Mouse (Mus musculus) small intestine, adult 2 months (tissue): ENCODE results near the gene Lmnb2. TPM values are rescaled to one million over a fixed set of nuclear protein-coding genes. Genes with fewer than 3 reads are reported as not detected.

Experiments
- H3K27ac ChIP-seq: fragments of 200-500 bp; 2 replicates; pipeline ENCODE4 v1.5.1; 2012; ENCODE audit warnings: low read depth, low read length, control low read depth, inconsistent platforms; ENCODE audit not compliant: insufficient read depth
- H3K27me3 ChIP-seq: fragments of 200-500 bp; 2 replicates; pipeline ENCODE4 v1.6.1; 2012; ENCODE audit warnings: mild to moderate bottlenecking, moderate library complexity, low read length, inconsistent platforms; ENCODE audit not compliant: control insufficient read depth, insufficient read depth
- H3K36me3 ChIP-seq: fragments of 200-500 bp; 2 replicates; pipeline ENCODE4 v1.6.1; 2012; ENCODE audit warnings: mild to moderate bottlenecking, low read length, control low read depth, inconsistent platforms; ENCODE audit not compliant: control insufficient read depth, insufficient read depth
- H3K4me1 ChIP-seq: fragments of 200-500 bp; 2 replicates; pipeline ENCODE4 v1.6.1; 2012; ENCODE audit warnings: low read length, inconsistent platforms, mixed read lengths; ENCODE audit not compliant: control insufficient read depth, insufficient read depth, insufficient read length
- H3K4me3 ChIP-seq: fragments of 200-500 bp; 2 replicates; pipeline ENCODE4 v1.5.1; 2012; ENCODE audit warnings: low read depth, mild to moderate bottlenecking, control low read depth, inconsistent platforms, low read length, moderate library complexity
- CTCF ChIP-seq: fragments of 200-500 bp; IDR thresholded peaks from 2 replicates; pipeline ENCODE4 v1.5.1; 2012; ENCODE audit warnings: low read depth, mild to moderate bottlenecking, control low read depth, inconsistent platforms, low read length, moderate library complexity, mixed read lengths; ENCODE audit not compliant: insufficient replicate concordance, insufficient read length; ENCODE audit errors: extremely low read depth
- POLR2A ChIP-seq: fragments of 200-500 bp; IDR thresholded peaks from 2 replicates; pipeline ENCODE4 v1.6.1; 2012; ENCODE audit warnings: low read depth, mild to moderate bottlenecking, control low read depth, inconsistent platforms, low read length, moderate library complexity
- WGBS: fragments of 180-500 bp; shearing (Covaris S2); methylation state at CpG from one replicate; pipeline ENCODE4 v1.1.7; 2018; 5-methylcytosine and 5-hydroxymethylcytosine counted together
- polyA plus RNA-seq: library from polyadenylated mRNA; depleted of rRNA; stranded (reverse); fragments of >200 nt; gene quantifications from 2 replicates; pipeline ENCODE4 v1.2.3, GENCODE M21; 2012; rRNA removed

The Lmnb2 gene
- polyA plus RNA-seq = 14.5 and 29.2 TPM in 2 replicates

- Histone ChIP-seq H3K27me3 (no peaks in the 10 kb centered on the region), H3K4me1 (peaks cover 30% of the 10 kb centered on the region), H3K36me3 (no peaks in the 10 kb centered on the region), H3K27ac (peak within 1 kb of the TSS; percentile 75), H3K4me3 (peak within 1 kb of the TSS; percentile 95)
- TF ChIP-seq CTCF = no peak
- no peak; the same call in 1 of the 2 replicates for TF ChIP-seq POLR2A
- under 1% methylated on average over 61 of the region's 61 CpGs for WGBS
Observed at GRCm38 (mm10) chr10:80917779-80918434, at the start of gene Lmnb2. Gene Lmnb2 (minus strand): TSS chr10:80918245.

GRCm38 (mm10) chr10:80967101-80967656, 49.1 kb upstream of the Lmnb2 start:
- Histone ChIP-seq H3K27ac (no peak overlapping the region), H3K4me3 (no peak overlapping the region), H3K4me1 (peaks cover 33% of the 10 kb centered on the region), H3K27me3 (no peaks in the 10 kb centered on the region), H3K36me3 (no peaks in the 10 kb centered on the region)
- 51% methylated on average over 3 of the region's 3 CpGs for WGBS
- no peak for TF ChIP-seq CTCF
- TF ChIP-seq POLR2A = no peak

- H3K27ac ChIP-seq = no peak overlapping the region
- 22% methylated on average over 12 of the region's 12 CpGs for WGBS
- no peaks in the 10 kb centered on the region for H3K27me3 ChIP-seq
- no peaks in the 10 kb centered on the region for H3K36me3 ChIP-seq
- no peak overlapping the region for H3K4me3 ChIP-seq
- peaks cover 25% of the 10 kb centered on the region for H3K4me1 ChIP-seq
- no peak for TF ChIP-seq CTCF
- TF ChIP-seq POLR2A = no peak
Observed at GRCm38 (mm10) chr10:80966296-80966695, 48.3 kb upstream of the Lmnb2 start.

GRCm38 (mm10) chr10:80963031-80963975, 45.3 kb upstream of the Lmnb2 start:
- no peak overlapping the region for H3K4me3 ChIP-seq
- peak overlapping the region; percentile 23 for H3K27ac ChIP-seq
- no peaks in the 10 kb centered on the region for H3K36me3 ChIP-seq
- TF ChIP-seq POLR2A (no peak), CTCF (no peak)
- peaks cover 22% of the 10 kb centered on the region for H3K4me1 ChIP-seq
- H3K27me3 ChIP-seq = no peaks in the 10 kb centered on the region
- 52% methylated on average over 12 of the region's 12 CpGs for WGBS

GRCm38 (mm10) chr10:80962585-80962984, 44.5 kb upstream of the Lmnb2 start:
- WGBS = 63% methylated on average over 5 of the region's 5 CpGs
- peaks cover 22% of the 10 kb centered on the region for H3K4me1 ChIP-seq
- H3K36me3 ChIP-seq = no peaks in the 10 kb centered on the region
- TF ChIP-seq CTCF (no peak), POLR2A (no peak)
- no peak overlapping the region for H3K4me3 ChIP-seq
- H3K27me3 ChIP-seq = no peaks in the 10 kb centered on the region
- H3K27ac ChIP-seq = peak overlapping the region; percentile 25; the same call in 1 of the 2 replicates

GRCm38 (mm10) chr10:80962051-80962472, 44.0 kb upstream of the Lmnb2 start:
- H3K4me1 ChIP-seq = peaks cover 18% of the 10 kb centered on the region
- TF ChIP-seq CTCF = no peak
- TF ChIP-seq POLR2A = no peak

More at GRCm38 (mm10) chr10:80962051-80962472, 44.0 kb upstream of the Lmnb2 start:
- H3K36me3 ChIP-seq = no peaks in the 10 kb centered on the region
- H3K27ac ChIP-seq = peak overlapping the region; percentile 25
- 68% methylated on average over 10 of the region's 10 CpGs for WGBS
- no peak overlapping the region for H3K4me3 ChIP-seq
- no peaks in the 10 kb centered on the region for H3K27me3 ChIP-seq
